Mouse (Mus musculus): ENCODE results near the gene Slc3a2.

DNA sequence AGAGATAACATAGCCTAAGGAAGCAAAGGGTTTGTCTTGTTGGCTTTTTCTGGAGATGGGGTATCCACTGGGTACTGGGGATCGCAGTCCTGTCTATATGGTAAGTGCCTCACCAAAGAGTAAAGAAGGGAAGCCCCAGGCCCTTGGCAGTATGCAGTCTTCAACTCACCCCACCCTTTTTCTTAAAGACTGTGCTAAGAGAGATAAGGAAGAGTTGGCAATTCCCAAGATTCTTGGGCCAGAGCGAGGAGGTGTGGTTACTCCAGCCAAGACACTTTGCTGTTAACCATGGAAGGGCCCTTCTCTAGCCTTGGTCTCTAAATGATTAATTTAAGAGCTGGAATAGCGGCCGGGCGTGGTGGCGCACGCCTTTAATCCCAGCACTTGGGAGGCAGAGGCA, 16.2 kb downstream of the Slc3a2 start:
- TF ChIP-seq CTCF (IDR thresholded peaks at IDR 0.05) (no peak), POLR2A (IDR thresholded peaks at IDR 0.05; ENCODE audit: insufficient read depth, low read depth, low read length) (no peak), EP300 (IDR thresholded peaks at IDR 0.05; ENCODE audit: insufficient read depth, low read depth, low read length) (no peak)
